Comparison of ENCODE assay signal across 8 mouse cellular contexts in genomic region chr6:49930104-49930503, GRCm38 (mm10).
A peak's percentile ranks its signal among the peaks of the same experiment; 100 is the strongest.
DNase-seq lines count a peak whose midpoint lies in the region; ATAC-seq and TF ChIP-seq lines count a peak whose summit lies in the region.

No protein-coding gene starts in this region.

- H3K27ac ChIP-seq in gastrocnemius, adult 2 months: no peak overlapping the region
- no peak overlapping the region for H3K27ac ChIP-seq in lung, embryonic 16.5 days (ENCODE audit: low read length)

- H3K4me3 ChIP-seq in gastrocnemius, adult 2 months: no peak overlapping the region
- H3K4me3 ChIP-seq in lung, embryonic 16.5 days (ENCODE audit: low read length): no peak overlapping the region

- H3K4me1 ChIP-seq in lung, embryonic 16.5 days (replicated peaks; ENCODE audit: control insufficient read depth, insufficient read depth, low read length): peaks cover 4% of the 10 kb centered on the region

- no peaks in the 10 kb centered on the region for H3K36me3 ChIP-seq in lung, embryonic 16.5 days (ENCODE audit: control insufficient read depth, insufficient read depth, low read length)

- no peaks in the 10 kb centered on the region for H3K27me3 ChIP-seq in lung, embryonic 16.5 days (ENCODE audit: control insufficient read depth, insufficient read depth, low read depth, low read length)

- intact Hi-C loops in gastrocnemius, adult 2 months (cut with DNase I): loop anchor here (2.0 kb wide), 1 partner anchor 181 kb away; the partner anchor contains the start of gene Mpp6
- intact Hi-C loops in gastrocnemius, postnatal 36 days (cut with DNase I): loop anchor here (5.0 kb wide), 1 partner anchor 177 kb away; no protein-coding TSS in a partner anchor

- 15% methylated on average over 4 of the region's 4 CpGs for WGBS in lung, embryonic 16.5 days

- peaks cover 3% of the 10 kb centered on the region; the same call in 1 of the 2 replicates for H3K9me3 ChIP-seq in lung, embryonic 16.5 days (ENCODE audit: control insufficient read depth, low read length)

- ATAC-seq in lung, embryonic 16.5 days (ENCODE audit: low read depth): peak; percentile 62; the same call in 1 of the 2 replicates

- H3K4me2 ChIP-seq in lung, embryonic 16.5 days (ENCODE audit: low read depth, low read length): 0 out of 2 replicates have a peak overlapping the region, but pooled peaks have one; percentile 6

- TF ChIP-seq CTCF in gastrocnemius, adult 2 months (IDR thresholded peaks at IDR 0.05): peak; percentile 49

- H3K9ac ChIP-seq in lung, embryonic 16.5 days (ENCODE audit: low read length): no peak overlapping the region

- DNase-seq in gastrocnemius, adult 2 months: no peak
- no peak for DNase-seq in gastrocnemius, postnatal 36 days
- DNase-seq in lung, adult 18-20 months: no peak
- peak; percentile 65 for DNase-seq in induced T-regulatory cell, adult 2 months (ENCODE audit: low read depth)
- peak; percentile 64 for DNase-seq in thymus, postnatal 14 days
- no peak for DNase-seq in adrenal gland, adult 2 months
- DNase-seq in right cerebral cortex, adult 2 months (ENCODE audit: low spot score in 2 of 2): no peak

Comparison
In these comparisons a context has a peak if more than half of its experiments do, and no peak if none do; other contexts are left out.
1. DNase-seq: peak in induced T-regulatory cell, adult 2 months (single experiment) and thymus, postnatal 14 days (single experiment); none in gastrocnemius, adult 2 months (single experiment), gastrocnemius, postnatal 36 days (0 of 2), lung, adult 18-20 months (0 of 2), adrenal gland, adult 2 months (single experiment) and right cerebral cortex, adult 2 months (0 of 2).